Mouse (Mus musculus) hematopoietic multipotent progenitor cell, adult 10-12 weeks (in vitro differentiated cells): ENCODE data around the gene Olfr1247. TPM values are rescaled to one million over a fixed set of nuclear protein-coding genes. Genes with fewer than 3 reads are reported as not detected.

Source experiments
- polyA plus RNA-seq: library from polyadenylated mRNA; stranded (reverse); fragments of >175 nt; gene quantifications from 2 replicates; pipeline ENCODE4 v1.2.3, GENCODE M21; 2012; ENCODE audit warnings: low replicate concordance

The Olfr1247 gene
- not detected in 2 replicates for polyA plus RNA-seq

GRCm38 (mm10) chr2:89614030-89614429 lies at the start of gene Olfr1247:
Gene Olfr1247 (minus strand): TSS chr2:89614130.

GRCm38 (mm10) chr2:89661367-89661766 lies 47.4 kb upstream of the Olfr1247 start, which contains the start of gene Olfr1250:
Gene Olfr1250 (minus strand): TSS chr2:89661467.

DNA sequence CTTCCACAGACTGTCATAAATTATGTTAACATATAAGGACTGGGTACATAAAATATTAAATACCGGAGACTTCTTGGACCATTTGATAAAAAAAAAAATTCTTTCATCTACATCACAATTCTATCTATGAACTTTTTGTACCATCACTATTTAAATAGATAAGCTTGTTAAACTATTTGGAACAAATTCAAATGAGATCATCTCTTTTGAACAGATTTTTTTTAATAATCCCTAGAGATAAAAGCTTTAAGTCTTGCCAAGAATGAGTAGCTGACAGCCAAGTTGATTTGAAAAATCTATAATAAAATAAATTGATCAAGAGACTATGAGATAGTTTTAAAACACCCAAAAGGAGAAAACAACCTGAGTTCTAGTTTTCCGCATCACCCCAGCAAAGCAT lies 21.0 kb upstream of the Olfr1247 start, which contains the start of gene Olfr1249:
Olfr1249 (minus strand) TSS at position 101 of the 400 bp plus-strand sequence.

DNA sequence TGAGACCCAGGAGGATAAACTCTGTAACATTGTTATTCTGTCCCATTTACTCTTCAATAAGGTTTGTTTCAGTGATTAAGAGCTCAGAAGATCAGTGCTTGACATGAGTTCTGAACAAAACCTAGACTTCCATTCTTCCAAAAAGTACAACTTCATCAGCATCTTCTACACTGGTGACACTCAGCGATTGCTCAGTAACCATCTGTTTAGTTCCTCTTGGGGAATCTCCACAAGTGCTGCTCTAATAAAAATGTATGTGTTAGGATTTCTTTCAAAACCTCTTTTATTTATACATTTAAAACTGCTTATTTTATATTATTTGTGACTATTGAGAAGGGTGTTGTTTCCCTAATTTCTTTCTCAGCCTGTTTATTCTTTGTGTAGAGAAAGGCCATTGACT lies 4.2 kb upstream of the Olfr1247 start, which contains the start of gene Olfr1248:
Olfr1248 (minus strand) TSS at position 101 of the 400 bp plus-strand sequence.

DNA sequence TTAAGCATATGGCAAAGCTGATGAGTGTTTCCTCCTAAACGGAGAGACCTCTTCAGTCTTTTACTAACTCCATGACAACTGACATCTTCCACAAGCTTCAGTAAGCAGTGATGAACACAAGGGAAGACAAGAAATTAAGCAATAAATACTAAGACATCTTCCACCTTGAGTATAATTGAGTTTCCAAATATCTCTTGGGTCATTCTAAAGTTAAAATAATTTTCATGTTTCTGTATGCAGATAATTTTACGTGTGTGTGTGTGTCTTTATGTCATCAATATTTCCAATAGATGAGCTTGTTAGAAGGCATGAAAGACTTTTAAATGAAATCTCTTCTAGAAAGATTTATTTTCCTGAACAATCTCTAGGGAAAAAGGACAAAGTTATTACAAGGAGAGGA lies 20.9 kb downstream of the Olfr1247 start, which contains the start of gene Olfr1246:
Olfr1246 (minus strand) TSS at position 101 of the 400 bp plus-strand sequence.

DNA sequence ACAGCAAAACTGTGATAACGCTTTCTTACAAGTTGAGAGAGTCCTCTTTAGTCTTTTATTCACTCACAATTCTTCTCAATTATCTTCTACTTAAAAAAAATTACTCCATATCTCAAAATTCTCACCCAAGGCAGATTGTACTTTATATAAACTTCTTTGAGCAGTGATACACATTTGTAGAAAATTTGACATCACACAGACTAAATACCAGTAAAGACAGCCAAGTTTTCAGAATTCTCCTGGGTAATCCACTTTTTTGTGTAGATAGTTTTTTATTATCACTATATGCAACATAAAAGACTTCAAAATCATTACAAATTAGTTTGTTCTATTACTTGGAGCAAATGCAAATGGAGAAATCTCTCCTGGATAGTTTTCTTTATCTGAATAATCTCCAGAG lies 35.6 kb downstream of the Olfr1247 start, which contains the start of gene Olfr1245:
Olfr1245 (minus strand) TSS at position 101 of the 400 bp plus-strand sequence.

Other genes with a start within 250 kb of the Olfr1247 start
- not detected in 2 replicates for gene Olfr1234, start 249.3 kb downstream of the Olfr1247 start, polyA plus RNA-seq
- not detected in 2 replicates for gene Olfr1238, start 204.5 kb downstream of the Olfr1247 start, polyA plus RNA-seq
- gene Olfr1239, start 193.7 kb downstream of the Olfr1247 start, polyA plus RNA-seq: not detected in 2 replicates
- gene Olfr1240, start 171.1 kb downstream of the Olfr1247 start, polyA plus RNA-seq: not detected in 2 replicates
- not detected in 2 replicates for gene Olfr1241, start 127.0 kb downstream of the Olfr1247 start, polyA plus RNA-seq
- not detected in 2 replicates for gene Olfr1242, start 115.8 kb downstream of the Olfr1247 start, polyA plus RNA-seq
- not detected in 2 replicates for gene Olfr1243, start 82.6 kb downstream of the Olfr1247 start, polyA plus RNA-seq
- not detected in 2 replicates for gene Olfr1245, start 35.7 kb downstream of the Olfr1247 start, polyA plus RNA-seq
- not detected in 2 replicates for gene Olfr1246, start 21.0 kb downstream of the Olfr1247 start, polyA plus RNA-seq
- gene Olfr1248, start 4.1 kb upstream of the Olfr1247 start, polyA plus RNA-seq: not detected in 2 replicates
- 0.05 TPM in 1 of 2 replicates, not detected in the other for gene Olfr1249, start 20.9 kb upstream of the Olfr1247 start, polyA plus RNA-seq
- gene Olfr1250, start 47.3 kb upstream of the Olfr1247 start, polyA plus RNA-seq: not detected in 2 replicates
- gene Olfr1251, start 57.8 kb upstream of the Olfr1247 start, polyA plus RNA-seq: not detected in 2 replicates
- not detected in 2 replicates for gene Olfr1252, start 110.9 kb upstream of the Olfr1247 start, polyA plus RNA-seq
- not detected in 2 replicates for gene Olfr1253, start 143.0 kb upstream of the Olfr1247 start, polyA plus RNA-seq
- gene Olfr1254, start 179.5 kb upstream of the Olfr1247 start, polyA plus RNA-seq: not detected in 2 replicates
- gene Olfr1255, start 197.9 kb upstream of the Olfr1247 start, polyA plus RNA-seq: not detected in 2 replicates
- not detected in 2 replicates for gene Olfr1256, start 227.4 kb upstream of the Olfr1247 start, polyA plus RNA-seq
- 0.05 TPM in 1 of 2 replicates, not detected in the other for gene Olfr48, start 234.1 kb upstream of the Olfr1247 start, polyA plus RNA-seq